Mouse (Mus musculus) heart, embryonic 10.5 days (tissue): ENCODE results near the gene Clrn3. TPM values are rescaled to one million over a fixed set of nuclear protein-coding genes. Genes with fewer than 3 reads are reported as not detected.

Experiments used
- DNase-seq: peaks from one replicate; pipeline ENCODE4 v3.0.0-alpha.2; 2017; ENCODE audit warnings: low spot score
- H3K27ac ChIP-seq: fragments of 300-500 bp; sonication (generic); 2 replicates; pipeline ENCODE4 v1.5.1; 2016; ENCODE audit warnings: mild to moderate bottlenecking
- H3K27me3 ChIP-seq: fragments of 300-500 bp; sonication (generic); 2 replicates; pipeline ENCODE4 v1.6.1; 2016; ENCODE audit warnings: mild to moderate bottlenecking; ENCODE audit not compliant: poor library complexity, insufficient read depth, severe bottlenecking
- H3K36me3 ChIP-seq: fragments of 300-500 bp; sonication (generic); 2 replicates; pipeline ENCODE4 v1.6.1; 2016; ENCODE audit warnings: mild to moderate bottlenecking, moderate library complexity
- H3K4me1 ChIP-seq: fragments of 300-500 bp; sonication (generic); 2 replicates; pipeline ENCODE4 v1.6.1; 2016; ENCODE audit warnings: mild to moderate bottlenecking
- H3K4me3 ChIP-seq: fragments of 300-500 bp; sonication (generic); 2 replicates; pipeline ENCODE4 v1.5.1; 2016; ENCODE audit warnings: mild to moderate bottlenecking, moderate library complexity
- H3K9me3 ChIP-seq: fragments of 300-500 bp; sonication (generic); 2 replicates; pipeline ENCODE4 v1.6.1; 2016; ENCODE audit warnings: mild to moderate bottlenecking, moderate library complexity
- WGBS: fragments of 180-500 bp; shearing (Covaris S2); methylation state at CpG from one replicate; pipeline ENCODE4 v1.1.7; 2016; 5-methylcytosine and 5-hydroxymethylcytosine counted together
- polyA plus RNA-seq: library from polyadenylated mRNA; unstranded; fragments of >200 nt; fragmentation: Nextera tagmentation; extraction: Ambion mirVana; gene quantifications from 2 replicates; pipeline ENCODE4 v1.2.1, GENCODE M21; 2016

The Clrn3 gene
- polyA plus RNA-seq, 1 experiment from 2014 or later: not detected

GRCm38 (mm10) chr7:135495303-135495702 lies 33.2 kb downstream of the Clrn3 start:
- DNase-seq: no peak
- Histone ChIP-seq H3K4me3 (no peak overlapping the region), H3K9me3 (no peaks in the 10 kb centered on the region), H3K36me3 (no peaks in the 10 kb centered on the region), H3K27me3 (no peaks in the 10 kb centered on the region), H3K4me1 (no peaks in the 10 kb centered on the region), H3K27ac (no peak overlapping the region)
- WGBS: 41% methylated on average over 3 of the region's 3 CpGs

GRCm38 (mm10) chr7:135490500-135490886 lies 38.0 kb downstream of the Clrn3 start:
- H3K36me3 ChIP-seq: no peaks in the 10 kb centered on the region

DNA sequence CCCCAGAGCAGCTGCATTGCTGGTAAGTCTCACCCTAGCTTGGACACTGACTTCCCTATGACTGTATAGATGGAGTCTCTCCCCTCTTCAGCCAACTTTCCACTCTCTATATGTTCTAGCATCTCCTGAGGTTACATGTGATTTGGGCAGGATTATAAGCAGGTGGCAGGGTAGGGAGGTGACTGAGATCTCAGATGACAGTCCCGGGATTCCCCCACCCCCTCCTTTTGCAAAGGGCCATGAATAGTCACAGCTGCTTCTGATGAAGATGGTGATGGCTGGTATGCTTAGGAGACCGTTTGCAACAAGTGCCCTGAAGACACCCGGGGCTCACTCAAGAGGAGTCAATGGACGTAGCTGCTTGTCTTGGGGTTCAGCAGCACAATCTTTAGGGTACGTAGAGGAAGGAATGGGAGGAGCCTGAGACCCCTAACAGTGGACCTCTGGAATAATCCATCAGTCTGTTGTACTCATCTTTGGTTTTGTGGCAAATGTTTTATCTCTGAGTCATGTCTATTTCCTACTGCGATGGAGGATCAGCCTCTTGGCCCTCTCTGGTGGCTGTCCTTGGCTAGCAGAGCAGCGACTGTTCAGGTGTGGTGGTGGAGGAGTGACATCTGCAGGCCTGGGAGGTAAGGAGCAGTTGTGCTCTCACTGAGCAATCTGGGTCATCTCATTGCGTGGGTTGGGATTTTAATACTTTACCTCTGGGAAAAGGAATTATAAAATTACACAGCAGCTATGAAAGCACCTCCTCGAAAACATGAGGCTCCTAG lies 38.5 kb downstream of the Clrn3 start:
- H3K27ac ChIP-seq: no peak overlapping the region
- WGBS: 79% methylated on average over 9 of the region's 9 CpGs
- H3K36me3 ChIP-seq: no peaks in the 10 kb centered on the region
- H3K9me3 ChIP-seq: no peaks in the 10 kb centered on the region
- H3K27me3 ChIP-seq: peaks cover 18% of the 10 kb centered on the region
- no peak overlapping the region for H3K4me3 ChIP-seq
- DNase-seq: no peak
- peaks cover 12% of the 10 kb centered on the region for H3K4me1 ChIP-seq

More at GRCm38 (mm10) chr7:135490500-135490886, 38.0 kb downstream of the Clrn3 start:
- 57% methylated on average over 8 of the region's 8 CpGs for WGBS
- H3K4me3 ChIP-seq: no peak overlapping the region
- H3K9me3 ChIP-seq: no peaks in the 10 kb centered on the region
- peaks cover 15% of the 10 kb centered on the region for H3K27me3 ChIP-seq
- H3K27ac ChIP-seq: no peak overlapping the region
- peaks cover 7% of the 10 kb centered on the region for H3K4me1 ChIP-seq
- no peak for DNase-seq

DNA sequence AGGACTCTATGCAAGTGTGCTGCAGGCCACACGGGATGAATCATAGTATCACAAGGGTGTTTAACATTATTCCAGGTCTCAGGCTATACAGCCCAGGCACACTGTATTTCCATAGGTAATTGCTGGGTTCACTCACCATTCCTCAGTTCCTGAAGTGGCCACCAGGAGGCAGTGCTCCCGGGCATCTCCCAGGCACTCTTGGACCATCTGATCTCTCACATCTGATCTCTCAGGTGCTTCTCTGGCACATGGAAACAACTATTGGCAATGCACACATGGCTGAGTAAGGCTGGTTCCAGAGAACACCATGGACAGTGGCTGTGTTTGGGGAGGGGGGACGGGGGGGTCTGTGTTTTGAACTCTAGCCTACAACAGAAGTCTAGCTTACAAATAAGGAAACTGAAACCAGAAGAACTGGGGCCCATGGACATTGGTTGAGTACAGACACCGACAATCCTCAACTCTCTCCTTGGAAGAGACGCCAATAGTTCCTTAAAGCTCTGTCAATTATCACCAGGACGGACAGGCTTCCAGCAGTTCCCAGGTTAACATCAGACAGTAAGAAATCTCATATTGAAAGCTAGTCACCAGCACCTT lies 40.1 kb downstream of the Clrn3 start:
- 65% methylated on average over 6 of the region's 6 CpGs for WGBS
- Histone ChIP-seq H3K4me3 (no peak overlapping the region), H3K27ac (no peak overlapping the region), H3K9me3 (no peaks in the 10 kb centered on the region), H3K36me3 (no peaks in the 10 kb centered on the region), H3K4me1 (peaks cover 16% of the 10 kb centered on the region), H3K27me3 (peaks cover 32% of the 10 kb centered on the region)
- no peak for DNase-seq

DNA sequence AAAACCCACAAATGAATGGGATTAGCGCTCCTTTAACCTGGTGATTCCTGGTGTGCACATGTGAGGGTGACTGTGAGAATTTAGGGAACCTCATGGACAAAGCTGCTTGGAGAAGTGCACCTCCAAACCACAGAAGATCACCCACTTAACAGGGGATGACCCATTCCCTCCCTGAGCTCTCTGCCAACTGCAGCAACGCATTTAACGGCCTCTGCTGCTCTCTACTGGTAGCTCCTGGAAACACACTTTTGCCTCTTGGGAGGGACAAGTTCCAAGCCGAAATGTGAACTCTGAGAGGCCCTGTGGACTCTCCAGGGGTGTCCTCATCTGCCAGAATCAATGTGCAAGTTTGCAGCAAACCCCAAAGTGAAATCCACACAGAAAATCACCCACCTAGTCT lies 41.0 kb downstream of the Clrn3 start:
- Histone ChIP-seq H3K9me3 (no peaks in the 10 kb centered on the region), H3K27ac (no peak overlapping the region), H3K4me1 (peaks cover 16% of the 10 kb centered on the region), H3K4me3 (no peak overlapping the region), H3K36me3 (no peaks in the 10 kb centered on the region), H3K27me3 (peaks cover 32% of the 10 kb centered on the region)
- DNase-seq: peak; percentile 83
- 19% methylated on average over 4 of the region's 4 CpGs for WGBS

DNA sequence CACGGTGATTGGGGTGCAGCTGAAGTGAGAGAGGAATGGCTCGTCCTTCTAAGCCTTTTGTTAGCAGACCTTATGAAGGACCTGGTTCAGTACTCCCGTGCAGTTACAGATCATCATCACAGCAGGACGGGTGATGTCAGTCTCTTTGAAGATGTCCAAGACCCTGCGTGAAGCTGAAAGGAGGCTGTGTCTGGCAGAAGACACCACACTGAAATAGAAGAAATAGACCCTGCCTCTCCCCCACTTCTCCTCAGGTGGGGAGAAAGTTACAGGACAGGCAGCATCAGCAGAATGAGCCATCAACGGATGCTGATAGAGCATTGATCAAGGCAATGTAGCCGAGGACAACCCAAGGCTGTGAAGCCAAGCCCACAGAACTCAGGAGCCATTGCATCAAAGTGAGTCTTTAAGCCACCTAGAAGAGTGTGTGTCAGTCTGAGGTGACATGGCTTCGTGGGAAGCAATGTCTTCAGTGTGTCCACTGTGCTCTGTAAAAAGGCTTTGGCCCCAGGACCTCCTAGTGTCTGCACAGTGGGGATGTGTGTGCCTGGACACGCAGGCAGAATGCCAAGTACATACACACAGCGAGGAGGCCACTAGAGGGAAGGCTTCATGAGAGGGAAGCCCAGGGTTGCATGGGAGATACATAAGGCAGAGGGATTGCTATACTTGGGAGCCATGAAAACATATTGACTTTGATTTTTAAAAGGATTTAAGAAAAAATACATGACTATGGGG lies 41.6 kb downstream of the Clrn3 start:
- WGBS: 67% methylated on average over 10 of the region's 10 CpGs
- DNase-seq: no peak
- Histone ChIP-seq H3K4me3 (no peak overlapping the region), H3K36me3 (no peaks in the 10 kb centered on the region), H3K27ac (no peak overlapping the region), H3K27me3 (peaks cover 33% of the 10 kb centered on the region), H3K9me3 (no peaks in the 10 kb centered on the region), H3K4me1 (peaks cover 16% of the 10 kb centered on the region)

DNA sequence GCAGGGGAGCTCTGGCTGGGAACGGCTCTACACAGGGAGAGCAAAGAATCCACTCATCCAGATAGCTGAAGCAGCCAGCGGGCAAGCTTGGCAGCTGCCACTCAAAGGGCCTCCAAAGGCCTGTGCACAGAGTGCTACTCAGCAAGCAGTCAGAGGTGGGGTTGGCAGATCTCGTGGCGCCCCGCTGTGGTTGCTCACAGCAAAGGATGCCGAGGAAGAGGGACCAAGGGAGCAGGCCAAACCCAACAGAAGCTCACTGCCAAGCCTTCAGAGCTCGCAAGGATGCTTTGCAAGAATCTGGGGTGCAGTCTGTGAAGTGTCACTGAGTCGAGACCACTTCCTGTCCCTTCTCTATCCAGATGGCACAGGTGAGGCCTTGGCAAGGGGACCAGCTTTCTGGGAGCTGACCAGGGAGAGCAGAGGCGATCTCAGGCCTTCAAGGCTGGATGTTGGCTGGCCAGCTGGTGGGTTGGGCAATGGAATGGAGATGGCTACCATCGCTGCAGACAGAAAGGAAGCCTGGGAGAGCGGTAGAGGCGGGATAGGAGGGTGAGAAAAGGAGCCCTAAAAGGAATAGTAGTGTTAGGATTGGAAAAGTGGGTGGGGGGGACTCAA lies 42.6 kb downstream of the Clrn3 start:
- Histone ChIP-seq H3K9me3 (no peaks in the 10 kb centered on the region), H3K27ac (no peak overlapping the region), H3K4me3 (no peak overlapping the region), H3K4me1 (peaks cover 16% of the 10 kb centered on the region), H3K27me3 (peaks cover 37% of the 10 kb centered on the region), H3K36me3 (no peaks in the 10 kb centered on the region)
- 20% methylated on average over 12 of the region's 12 CpGs for WGBS
- no peak for DNase-seq

GRCm38 (mm10) chr7:135485116-135485795 lies 43.2 kb downstream of the Clrn3 start:
- WGBS: 11% methylated on average over 10 of the region's 10 CpGs
- no peak overlapping the region for H3K27ac ChIP-seq

DNA sequence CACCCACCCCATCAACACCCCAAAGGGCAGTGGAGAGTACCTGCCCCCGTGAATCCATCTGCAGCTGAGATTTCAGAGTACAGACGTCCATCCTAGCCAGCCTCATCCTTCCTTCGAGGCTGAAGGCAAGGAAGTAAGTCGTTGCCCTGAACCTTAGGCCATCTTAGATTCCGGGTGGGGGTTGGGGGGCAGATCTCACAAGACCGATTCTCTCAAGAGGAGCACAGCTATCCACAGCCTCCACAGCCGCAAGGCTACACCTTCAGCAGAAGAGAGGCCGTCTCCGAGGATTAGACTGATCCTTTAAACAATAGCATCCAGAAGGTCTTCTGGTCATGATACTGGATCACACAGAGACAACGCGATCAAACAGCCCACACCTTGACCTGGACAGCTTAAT lies 44.1 kb downstream of the Clrn3 start:
- 49% methylated on average over 11 of the region's 11 CpGs for WGBS
- peaks cover 37% of the 10 kb centered on the region for H3K27me3 ChIP-seq

More at GRCm38 (mm10) chr7:135485116-135485795, 43.2 kb downstream of the Clrn3 start:
- no peak overlapping the region for H3K4me3 ChIP-seq
- peaks cover 37% of the 10 kb centered on the region for H3K27me3 ChIP-seq
- DNase-seq: no peak
- H3K36me3 ChIP-seq: no peaks in the 10 kb centered on the region
- peaks cover 16% of the 10 kb centered on the region for H3K4me1 ChIP-seq
- no peaks in the 10 kb centered on the region for H3K9me3 ChIP-seq

GRCm38 (mm10) chr7:135483751-135484150 lies 44.7 kb downstream of the Clrn3 start:
- H3K27me3 ChIP-seq: peaks cover 34% of the 10 kb centered on the region
- no peaks in the 10 kb centered on the region for H3K36me3 ChIP-seq
- DNase-seq: no peak
- H3K4me1 ChIP-seq: peaks cover 23% of the 10 kb centered on the region
- WGBS: 41% methylated on average over 6 of the region's 6 CpGs
- no peak overlapping the region for H3K27ac ChIP-seq
- H3K4me3 ChIP-seq: no peak overlapping the region
- no peaks in the 10 kb centered on the region for H3K9me3 ChIP-seq

More for the DNA sequence above, 44.1 kb downstream of the Clrn3 start:
- no peaks in the 10 kb centered on the region for H3K9me3 ChIP-seq
- DNase-seq: no peak
- H3K36me3 ChIP-seq: no peaks in the 10 kb centered on the region
- no peak overlapping the region for H3K27ac ChIP-seq
- H3K4me3 ChIP-seq: no peak overlapping the region
- peaks cover 23% of the 10 kb centered on the region for H3K4me1 ChIP-seq

GRCm38 (mm10) chr7:135481150-135481549 lies 47.3 kb downstream of the Clrn3 start:
- H3K4me3 ChIP-seq: no peak overlapping the region
- no peaks in the 10 kb centered on the region for H3K36me3 ChIP-seq
- H3K9me3 ChIP-seq: no peaks in the 10 kb centered on the region
- no peak overlapping the region for H3K27ac ChIP-seq
- DNase-seq: no peak
- H3K4me1 ChIP-seq: peaks cover 30% of the 10 kb centered on the region
- peaks cover 25% of the 10 kb centered on the region for H3K27me3 ChIP-seq
- 52% methylated on average over 7 of the region's 7 CpGs for WGBS

DNA sequence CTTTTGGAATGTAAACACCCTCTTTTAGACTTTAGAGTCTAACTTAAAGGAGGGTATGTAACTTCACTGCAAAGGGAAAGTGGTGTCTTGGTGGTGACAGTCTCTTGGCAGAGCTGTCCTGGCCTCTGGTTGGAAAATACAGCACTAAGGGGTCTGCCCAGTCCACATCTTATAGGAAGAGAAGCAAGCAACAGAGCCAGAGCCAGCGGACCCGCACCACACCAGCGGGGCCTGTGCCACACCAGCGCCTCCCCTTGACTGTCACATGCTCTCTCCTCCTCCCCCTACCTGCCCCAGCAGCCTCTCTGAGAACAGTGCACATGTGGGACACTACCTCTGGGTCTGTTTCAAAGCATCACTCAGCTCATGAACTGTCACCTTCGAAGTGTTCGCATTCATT lies 48.5 kb downstream of the Clrn3 start:
- no peak for DNase-seq
- Histone ChIP-seq H3K9me3 (no peaks in the 10 kb centered on the region), H3K27me3 (peaks cover 19% of the 10 kb centered on the region; the same call in 1 of the 2 replicates), H3K4me1 (peaks cover 18% of the 10 kb centered on the region), H3K36me3 (no peaks in the 10 kb centered on the region), H3K27ac (no peak overlapping the region), H3K4me3 (no peak overlapping the region)
- 68% methylated on average over 6 of the region's 6 CpGs for WGBS
